Mouse (Mus musculus) gastrocnemius, adult 8-10 months (tissue): Measurements from ENCODE around the gene Gga2. TPM values are rescaled to one million over a fixed set of nuclear protein-coding genes. Genes with fewer than 3 reads are reported as not detected.
A peak's percentile ranks its signal among the peaks of the same experiment; 100 is the strongest.

Experiments
- DNase-seq, 2 experiments: peaks; one replicate each; pipeline ENCODE4 v3.0.0; 2022; ENCODE audit warnings: low spot score in 2 of 2
- total RNA-seq, 4 experiments: library from RNA; stranded (reverse); gene quantifications; 2 replicates each; pipeline ENCODE4 v1.2.4; 2022

Gene Gga2
- 10 to 100 TPM; 13.3 to 17.0 (median 15.2) TPM for total RNA-seq

DNA sequence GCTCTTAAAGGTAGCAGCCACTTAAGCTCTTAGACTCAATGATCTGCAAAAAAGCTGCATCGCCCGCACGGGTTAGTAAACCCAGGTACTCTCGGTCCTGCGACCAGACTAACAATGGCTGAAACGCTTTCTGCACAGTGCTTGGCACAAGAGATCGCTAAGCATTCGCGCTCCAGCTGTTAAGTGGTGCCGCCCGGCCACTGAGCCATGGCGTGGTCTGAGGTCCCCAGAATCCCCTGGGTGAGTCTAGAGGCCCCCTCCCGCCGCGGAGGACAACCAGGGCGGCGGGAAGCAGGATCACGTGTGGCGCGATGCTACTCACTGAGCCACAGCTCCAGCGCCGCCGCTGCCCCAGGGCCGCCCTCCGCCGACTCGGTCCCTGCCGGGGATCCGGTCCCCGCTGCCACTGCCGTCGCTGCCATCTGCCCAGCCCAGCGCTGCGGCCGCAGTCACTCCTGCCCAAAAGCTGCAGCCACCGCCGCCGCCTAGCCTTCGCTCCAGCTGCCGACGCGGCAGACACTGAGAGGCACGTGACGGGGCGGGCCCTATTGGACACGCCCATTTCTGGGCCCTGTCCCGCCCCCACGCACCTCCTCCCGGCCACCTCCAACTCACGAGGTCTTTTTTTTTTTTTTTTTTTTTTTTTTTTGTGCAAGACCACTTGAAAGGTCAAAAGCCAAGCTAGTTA is at the start of gene Gga2:
TSS of gene Gga2 (minus strand) at position 556 of the 688 bp plus-strand sequence.
- peak; percentile 77 to 86 for DNase-seq

DNA sequence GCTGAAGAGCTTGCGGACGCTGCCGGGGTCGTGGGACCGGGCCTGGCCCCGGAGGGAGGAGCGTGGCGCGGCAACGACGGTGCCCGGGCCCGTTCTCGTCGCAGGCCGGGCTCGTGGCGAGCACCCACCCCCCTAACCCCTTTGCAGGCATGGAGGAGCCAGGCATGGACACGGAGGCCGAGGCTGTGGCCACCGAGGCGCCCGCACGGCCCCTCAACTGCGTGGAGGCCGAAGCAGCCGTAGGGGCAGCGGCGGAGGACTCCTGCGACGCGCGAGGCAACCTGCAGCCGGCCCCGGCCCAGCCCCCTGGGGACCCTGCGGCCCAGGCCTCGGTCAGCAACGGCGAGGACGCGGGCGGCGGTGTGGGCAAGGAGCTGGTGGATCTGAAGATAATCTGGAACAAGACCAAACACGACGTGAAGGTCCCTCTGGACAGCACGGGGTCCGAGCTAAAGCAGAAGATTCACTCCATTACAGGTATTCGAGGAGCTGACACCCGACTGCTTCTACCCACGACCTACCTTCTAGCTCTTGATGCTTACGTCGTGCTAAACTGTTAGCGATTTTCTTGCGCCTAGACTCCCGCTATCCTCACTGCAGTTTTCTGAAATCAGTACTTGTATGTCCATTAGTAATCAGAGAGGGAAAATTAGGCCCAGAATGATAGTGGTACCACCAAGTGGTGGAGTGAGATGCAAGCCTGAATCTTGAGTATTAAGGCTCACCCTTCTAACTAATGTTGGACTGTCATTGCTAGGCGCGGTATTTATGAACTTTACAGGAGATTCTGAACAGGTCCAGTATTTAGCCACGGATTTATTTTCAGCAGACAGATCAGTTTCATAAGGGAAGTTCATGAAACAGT is 46.7 kb upstream of the Gga2 start:
- no peak for DNase-seq

DNA sequence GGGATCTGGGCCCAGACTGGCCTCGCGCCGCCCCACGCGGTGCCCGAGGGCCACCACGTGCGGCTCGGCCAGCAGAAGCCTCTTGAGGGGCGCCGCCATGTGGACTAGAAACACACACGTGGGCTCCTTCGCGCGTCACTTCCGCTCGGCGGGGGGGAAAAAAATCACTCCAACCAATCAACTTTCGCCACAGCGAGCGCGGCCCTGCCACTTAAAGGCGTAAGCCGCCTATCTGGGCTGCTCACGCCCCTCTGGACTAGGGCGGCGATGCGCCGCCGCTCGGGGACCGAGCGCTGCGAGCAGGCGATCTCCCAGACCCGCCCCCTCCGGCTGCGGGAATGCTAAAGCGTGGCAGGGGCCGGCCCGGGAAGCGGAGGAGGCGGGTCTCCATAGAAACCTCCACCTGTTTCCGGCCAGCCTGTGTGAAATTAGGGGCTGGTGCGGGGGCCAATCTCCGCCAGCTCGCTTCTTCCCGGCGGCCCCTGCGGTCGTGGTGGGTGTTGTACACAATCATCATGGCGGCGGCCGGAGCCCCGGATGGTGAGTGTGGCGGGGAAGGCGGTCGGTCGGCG is 46.0 kb upstream of the Gga2 start, which contains the start of the genes Ubfd1 and Ears2:
TSS of gene Ubfd1 (plus strand) at position 231 of the 572 bp plus-strand sequence.
TSS of gene Ears2 (minus strand) at position 319 of the 572 bp plus-strand sequence.
- DNase-seq: peak; percentile 94

DNA sequence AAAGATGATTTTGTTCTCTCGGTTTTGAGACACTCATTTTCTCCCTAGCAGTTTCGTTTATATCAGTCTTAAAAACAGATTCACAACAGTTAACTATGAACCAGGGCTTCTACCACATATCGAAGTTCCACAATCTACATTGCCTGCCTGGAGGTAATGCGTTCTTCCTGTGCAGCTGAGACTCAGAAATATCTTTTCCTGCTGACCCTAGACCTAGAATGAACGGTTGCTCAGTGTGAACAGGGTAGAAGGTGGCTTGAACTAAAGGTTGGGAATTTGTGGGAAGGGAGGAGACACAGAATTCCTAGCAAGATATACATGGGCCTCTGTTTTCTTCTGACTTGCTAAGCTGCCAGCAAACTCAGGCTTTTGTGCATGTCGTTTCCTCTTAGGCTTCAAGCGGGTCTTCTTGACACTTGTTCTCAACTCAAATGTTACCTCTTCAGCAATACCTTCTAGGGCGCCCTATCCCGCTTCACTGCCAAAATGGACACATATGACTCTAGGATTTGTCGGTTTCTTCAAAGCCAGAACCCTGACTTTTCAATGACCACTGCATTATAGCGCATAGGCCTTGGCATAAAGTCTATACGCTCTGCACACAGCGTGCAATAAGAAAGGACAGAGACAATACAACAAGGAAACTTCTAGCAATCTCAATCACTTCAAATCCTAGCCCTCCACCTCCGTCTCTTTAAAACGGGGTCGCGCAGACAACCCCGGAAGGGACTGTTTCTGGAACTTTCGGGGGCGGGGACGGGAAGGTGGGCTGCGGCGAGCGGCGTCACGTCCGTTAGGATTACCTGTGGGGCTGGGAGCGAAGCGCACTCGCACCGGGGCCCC is 45.3 kb upstream of the Gga2 start:
- DNase-seq: no peak

DNA sequence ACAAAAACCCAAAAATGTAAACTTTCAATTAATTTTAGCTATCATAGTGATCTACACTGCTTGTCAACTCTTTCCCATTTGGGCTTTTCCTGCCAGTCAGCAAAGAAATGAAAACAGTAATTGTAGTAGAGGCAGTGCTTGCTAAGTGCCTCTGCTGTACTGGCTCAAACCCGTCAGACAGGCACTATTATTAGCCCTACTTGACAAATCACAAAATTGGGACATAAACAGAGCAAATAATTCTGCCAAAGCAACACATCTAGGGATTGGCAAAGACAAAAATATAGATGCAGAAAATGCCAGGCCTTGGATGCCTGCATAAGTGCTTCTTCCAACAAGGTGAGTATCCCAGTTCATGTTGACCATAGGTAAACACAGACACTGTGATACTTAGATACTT is 44.6 kb upstream of the Gga2 start:
- DNase-seq: no peak

DNA sequence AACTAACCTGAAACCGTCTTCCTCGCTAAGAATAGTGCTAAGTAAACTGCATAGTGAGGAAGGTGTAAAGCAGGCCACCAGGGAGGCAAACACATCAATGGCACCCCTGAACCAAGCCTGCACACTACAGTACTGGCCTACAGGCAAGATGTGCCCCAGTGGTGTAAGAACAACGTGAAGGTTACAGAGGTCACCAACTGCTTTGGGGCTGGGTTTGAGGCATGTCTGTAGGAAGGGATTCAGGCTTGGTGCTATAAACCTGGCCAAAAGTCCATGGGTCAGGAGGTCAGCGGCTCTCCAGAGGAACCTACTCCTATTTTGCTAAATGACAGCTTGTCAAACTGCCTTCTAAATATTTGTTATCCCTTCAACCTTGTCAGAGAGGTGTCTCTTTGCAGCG is 35.6 kb upstream of the Gga2 start:
- no peak for DNase-seq

DNA sequence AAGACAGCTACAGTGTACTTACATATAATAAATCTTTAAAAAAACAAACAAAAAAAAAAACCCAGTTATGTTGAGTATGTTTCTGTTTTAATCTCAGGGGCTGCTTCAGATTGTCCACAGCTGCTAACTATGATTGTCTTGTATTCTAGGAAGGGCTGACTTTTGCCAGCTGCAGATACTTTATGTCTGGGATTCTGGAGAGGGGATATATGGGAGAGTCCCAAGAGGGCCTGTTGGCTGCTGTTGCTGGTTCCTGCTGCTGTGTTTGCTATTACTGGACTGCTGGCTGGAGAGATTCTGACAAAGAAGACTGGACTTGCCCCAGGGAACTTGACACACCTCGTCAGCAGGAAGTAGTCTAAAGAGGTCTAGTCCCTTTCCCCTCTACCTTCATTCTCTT is 29.8 kb upstream of the Gga2 start:
- DNase-seq: no peak

DNA sequence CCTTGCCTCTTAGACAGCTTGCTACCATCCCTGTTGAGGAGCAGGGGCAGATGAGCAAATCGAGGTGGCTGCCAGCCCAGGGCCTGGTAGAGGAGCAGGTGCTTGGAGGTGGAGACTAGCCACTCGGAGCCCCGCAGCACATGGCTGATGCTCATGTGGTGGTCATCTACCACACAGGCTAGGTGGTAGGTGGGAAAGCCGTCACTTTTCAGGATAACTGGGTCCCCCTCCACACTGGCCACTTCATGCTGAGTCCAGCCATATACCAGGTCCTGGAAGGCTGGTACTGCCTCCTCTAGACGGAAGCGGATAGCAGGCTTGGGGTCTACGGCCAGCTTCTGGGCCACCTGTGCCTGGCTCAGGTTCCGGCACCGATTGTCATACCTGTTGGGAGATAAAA is 27.2 kb upstream of the Gga2 start:
- DNase-seq: no peak

DNA sequence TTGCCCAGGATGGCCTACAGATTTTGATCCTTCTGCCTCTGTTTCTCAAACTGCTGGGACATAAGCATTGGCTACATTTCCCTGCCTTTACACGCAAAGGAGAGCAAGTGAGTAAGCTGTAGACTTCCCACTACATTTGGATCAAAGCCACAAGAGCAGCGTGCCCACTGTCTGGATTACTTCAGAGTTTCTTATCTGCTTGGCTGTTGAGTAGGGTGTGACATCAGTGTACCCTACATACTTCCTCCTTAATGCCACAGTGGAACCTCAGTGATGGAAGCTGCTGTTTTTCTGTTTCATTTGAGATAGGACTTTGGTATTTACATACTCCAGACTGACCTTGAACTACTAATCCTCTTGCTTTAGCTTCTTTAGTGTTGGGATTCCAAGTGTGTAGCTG is 25.8 kb upstream of the Gga2 start:
- DNase-seq: no peak

DNA sequence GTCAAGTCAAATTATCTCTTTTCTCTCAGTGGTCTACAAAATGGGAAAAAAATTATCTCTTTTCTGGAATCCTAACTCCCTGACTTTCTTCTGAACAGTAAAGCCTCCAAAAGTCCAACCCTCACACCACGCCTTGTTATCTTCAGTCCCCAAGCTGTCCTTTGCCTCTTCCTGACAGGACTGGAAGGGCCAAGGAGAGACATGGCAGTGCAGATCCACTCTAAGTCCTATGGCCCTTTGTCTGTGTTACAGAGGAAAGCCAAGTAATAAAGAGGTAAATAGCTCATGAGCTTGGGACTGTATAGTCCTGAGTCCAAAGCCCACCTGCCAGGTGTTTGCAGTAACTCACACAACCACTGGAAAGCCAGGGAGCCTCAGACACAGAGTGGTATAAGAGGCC is 24.7 kb upstream of the Gga2 start:
- DNase-seq: no peak

DNA sequence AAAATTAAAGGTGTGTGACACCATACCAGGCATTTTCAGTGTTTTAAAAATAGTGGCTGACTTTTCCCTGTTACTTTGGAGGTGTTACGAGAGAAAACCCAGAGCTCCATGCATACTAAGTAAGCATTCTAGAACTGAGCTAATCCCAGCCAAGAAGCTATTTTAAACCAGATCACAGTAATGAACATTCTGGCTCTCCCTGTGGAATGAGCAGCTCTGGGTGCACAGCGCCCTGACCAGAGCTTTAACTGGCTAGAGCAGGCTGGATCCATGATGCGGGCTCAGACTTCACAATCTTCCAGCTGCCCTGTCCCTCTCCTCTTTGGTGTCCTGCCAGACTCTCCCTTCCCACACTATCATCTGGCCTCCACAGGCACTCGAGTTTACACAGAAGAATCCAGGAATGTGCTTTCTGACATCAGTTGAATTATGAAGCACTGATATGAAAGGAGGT is 24.2 kb upstream of the Gga2 start:
- peak; percentile 14 to 37 for DNase-seq

DNA sequence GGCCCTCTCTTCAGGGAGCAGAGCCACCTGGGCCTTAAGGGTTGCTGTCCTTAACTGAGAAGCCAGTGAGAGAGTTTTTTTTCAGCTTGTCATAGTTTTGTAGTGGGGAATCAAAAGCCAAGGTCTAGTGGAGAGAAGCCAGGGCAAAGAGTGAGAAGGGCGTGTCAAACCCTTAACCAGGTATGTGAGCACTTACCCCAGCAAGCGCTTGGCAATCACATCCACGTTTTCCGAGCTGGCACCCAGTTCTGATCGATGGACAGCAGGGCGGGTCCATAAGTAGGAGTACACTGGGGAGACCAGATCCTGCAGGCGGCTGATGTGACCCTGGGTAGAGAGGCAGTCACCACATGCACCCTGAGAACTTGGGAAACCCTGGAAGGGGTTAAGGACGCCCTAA is 23.1 kb upstream of the Gga2 start:
- DNase-seq: no peak

DNA sequence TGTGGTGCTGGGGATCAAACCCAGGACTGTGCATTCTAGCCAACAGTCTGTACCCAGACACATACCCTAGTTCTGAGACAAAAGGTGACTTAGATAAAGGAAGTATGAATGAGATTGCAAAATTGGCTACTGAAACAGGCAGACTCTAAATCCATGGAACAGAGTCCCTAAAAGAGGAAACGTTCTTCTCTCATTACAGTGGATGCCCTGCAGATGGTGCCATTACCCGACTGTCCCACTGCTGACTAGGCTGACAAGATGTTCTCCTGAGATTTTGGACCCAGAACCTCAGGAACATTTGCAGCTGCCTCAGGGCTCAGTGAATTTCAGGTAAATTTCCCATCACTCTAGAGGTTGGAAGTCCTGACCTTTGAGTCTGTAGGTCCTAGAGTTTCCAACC is 13.3 kb upstream of the Gga2 start:
- DNase-seq: no peak

DNA sequence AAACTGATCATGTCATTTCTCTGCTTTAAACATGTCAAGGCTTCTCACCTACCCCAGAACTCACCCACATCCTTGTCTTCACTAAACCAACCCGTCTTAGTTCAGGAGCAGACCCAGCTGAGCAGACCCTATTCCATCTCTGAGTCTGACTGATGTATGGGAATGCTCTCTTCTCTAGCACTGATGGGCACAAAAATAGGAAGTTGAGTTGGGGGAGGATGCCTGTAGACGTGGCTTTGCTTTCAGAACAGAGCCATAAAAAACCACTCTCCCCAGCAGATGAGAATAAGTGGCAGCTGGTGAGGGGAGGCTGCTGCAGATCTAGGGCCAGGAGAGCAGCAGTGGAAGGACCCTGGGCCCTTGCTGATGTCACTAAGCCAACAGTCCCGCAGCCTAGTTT is 12.3 kb upstream of the Gga2 start:
- no peak for DNase-seq

DNA sequence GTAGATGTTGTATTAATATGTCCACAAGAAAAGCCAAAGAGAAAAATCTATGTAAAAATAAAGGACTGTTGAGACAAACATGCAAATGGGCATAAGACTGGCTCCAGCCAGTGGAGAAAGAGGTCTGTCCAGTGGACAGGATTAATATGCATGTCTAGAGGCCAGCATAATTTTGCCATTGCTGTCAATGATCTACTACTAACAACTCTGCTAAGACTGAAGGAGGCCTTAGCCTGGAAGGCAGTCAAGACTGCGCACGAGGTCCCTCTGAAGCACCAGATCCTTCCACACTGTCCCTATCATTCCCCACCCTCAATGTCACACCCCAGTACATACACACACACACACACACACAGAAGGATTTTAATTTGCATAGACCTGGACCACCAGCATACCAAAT is 1.1 kb upstream of the Gga2 start:
- DNase-seq: no peak

DNA sequence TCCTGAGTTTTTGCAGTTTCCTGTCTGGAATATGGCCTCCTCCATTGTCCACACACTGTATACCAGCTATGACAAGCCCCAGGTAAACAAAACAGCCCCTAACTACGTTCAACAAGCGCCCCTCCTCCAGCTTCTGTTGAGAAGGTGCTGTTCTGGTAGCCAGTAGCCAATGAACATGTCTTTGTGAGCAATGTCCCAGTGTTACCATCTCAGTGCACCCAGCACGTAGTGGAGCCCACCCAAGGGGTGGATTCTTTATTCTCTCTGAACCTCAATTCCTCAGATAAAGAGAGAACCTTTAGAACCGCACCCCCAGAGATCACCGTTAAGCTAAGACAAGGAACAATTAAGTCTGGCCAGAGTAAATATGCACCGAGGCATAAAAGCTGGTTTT is 752 bp downstream of the Gga2 start:
- DNase-seq: no peak

DNA sequence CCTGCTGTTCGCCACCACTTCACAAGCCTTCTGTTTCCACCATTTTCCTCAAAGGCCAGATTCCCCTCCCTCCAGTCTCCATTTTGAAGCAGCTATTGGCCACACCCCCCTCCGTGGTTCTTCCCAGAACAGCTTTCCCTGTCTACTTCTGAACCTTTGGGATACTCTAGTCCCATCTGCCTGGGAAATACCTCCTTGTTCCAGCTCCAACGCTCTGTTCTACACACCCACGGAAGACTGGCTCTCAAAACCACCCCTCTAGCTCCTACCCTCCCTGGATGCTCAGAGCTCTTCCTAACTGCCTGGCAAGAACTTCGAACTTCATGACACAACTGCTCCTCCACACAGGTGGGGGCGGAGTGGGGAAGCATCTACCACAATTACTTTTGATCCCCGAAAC is 2.0 kb downstream of the Gga2 start:
- DNase-seq: no peak

DNA sequence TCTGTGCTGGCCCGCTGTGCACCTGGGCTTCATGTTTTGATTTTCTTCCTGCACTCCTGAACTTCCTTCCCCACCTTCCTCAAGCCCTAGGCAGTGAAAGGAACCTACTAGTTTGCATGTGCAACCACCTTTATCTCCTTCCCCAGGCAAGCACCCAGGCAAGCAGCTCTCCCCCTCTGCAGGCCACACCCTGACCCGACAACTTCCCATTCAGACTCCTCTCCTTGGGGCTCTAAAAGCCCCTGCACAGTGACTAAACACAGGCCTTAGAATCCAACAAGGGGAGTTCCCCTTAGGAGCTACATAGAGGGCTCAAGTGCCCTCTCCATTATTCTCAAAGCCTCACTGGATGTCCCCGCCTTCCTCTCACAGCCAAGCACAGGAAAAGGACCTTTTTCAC is 2.8 kb downstream of the Gga2 start:
- DNase-seq: no peak

DNA sequence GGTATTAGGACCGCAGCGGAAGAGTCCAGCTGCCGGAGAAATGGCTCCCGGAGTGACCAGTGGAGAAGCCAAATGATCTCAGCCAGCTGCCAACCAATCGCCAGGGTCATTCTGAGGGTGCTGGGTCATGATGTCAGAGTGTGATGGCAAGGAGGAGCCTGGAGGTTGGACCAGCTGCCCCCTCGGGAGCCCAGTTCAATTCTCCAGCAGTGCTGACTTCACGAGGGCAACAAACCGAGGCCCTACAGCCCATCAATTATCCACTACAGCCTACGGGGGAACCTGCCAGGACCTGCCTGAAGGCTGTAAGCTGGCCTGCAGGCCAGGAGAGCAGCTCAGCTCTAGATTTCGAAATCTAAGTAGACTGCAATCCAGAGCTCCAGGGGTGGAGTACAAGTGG is 5.3 kb downstream of the Gga2 start:
- peak; percentile 18 to 24 for DNase-seq

DNA sequence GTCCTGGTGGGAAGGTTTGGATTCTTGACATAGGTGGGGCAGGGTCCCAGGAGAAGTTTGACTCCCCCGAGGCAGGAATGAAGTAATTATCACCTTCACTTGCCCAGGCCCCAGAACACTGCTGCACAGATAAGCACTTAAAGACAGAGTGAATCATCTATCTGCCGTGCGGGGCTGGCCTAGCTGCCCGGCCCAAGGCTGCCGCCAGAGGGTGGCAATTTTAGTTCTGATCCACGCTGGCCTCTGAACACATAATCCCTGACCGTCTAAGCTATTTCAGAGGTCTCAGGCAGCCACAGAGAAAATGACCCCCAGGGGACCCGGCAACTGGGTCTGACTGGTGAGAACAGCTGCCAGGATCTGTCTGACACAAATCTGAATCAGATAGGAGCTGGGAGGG is 5.9 kb downstream of the Gga2 start:
- DNase-seq: peak; percentile 17 to 22

DNA sequence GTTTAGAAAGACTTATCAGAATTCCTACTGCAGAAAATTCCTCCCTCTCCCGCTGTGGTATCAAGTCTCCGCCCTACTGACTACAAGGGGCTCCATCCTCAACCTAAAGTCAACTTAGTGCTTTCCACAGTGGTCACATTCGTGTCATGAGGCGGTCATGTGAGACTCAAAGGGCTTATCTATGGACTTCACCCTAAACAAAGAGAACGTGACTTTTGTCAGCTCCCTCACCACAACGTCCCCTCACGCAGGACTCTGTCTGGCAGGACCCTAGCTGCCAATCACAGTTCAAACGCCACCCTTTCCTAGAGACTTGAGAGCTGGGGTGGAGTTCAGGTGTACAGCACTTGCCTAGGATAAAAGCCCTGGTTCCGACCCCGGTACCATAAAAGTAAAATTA is 8.1 kb downstream of the Gga2 start:
- no peak for DNase-seq
